ENCODE assay signal across 8 mouse cellular contexts in genomic region chr19:6334673-6335457, GRCm38 (mm10). TPM values are rescaled to one million over a fixed set of nuclear protein-coding genes. Genes with fewer than 3 reads are reported as not detected.
A peak's percentile ranks its signal among the peaks of the same experiment; 100 is the strongest.
DNase-seq lines count a peak whose midpoint lies in the region; ATAC-seq and TF ChIP-seq lines count a peak whose summit lies in the region.

Men1 (plus strand) TSS chr19:6334979.

- WGBS in forebrain, embryonic 13.5 days = under 1% methylated on average over 39 of the region's 43 CpGs
- under 1% methylated on average over 43 of the region's 43 CpGs for WGBS in large intestine, adult 2 months
- WGBS in liver, postnatal 0 days (ENCODE audit: insufficient replicate concordance) = under 1% methylated on average over 36 of the region's 43 CpGs
- under 1% methylated on average over 43 of the region's 43 CpGs for WGBS in neural tube, embryonic 14.5 days

- ATAC-seq in cerebellum, adult (ENCODE audit: insufficient number of reproducible peaks, low FRiP score, low TSS enrichment) = peak; percentile 86
- peak; percentile 95 for ATAC-seq in forebrain, embryonic 13.5 days
- peak; percentile 90 for ATAC-seq in liver, postnatal 0 days
- peak; percentile 94 for ATAC-seq in neural tube, embryonic 14.5 days (ENCODE audit: low read depth)

- 0 out of 2 replicates have a peak, but pooled peaks cover 13% of the 10 kb centered on the region for H3K36me3 ChIP-seq in ES-Bruce4 (ENCODE audit: control insufficient read depth, insufficient read depth, low read length, poor library complexity, severe bottlenecking)
- peaks cover 33% of the 10 kb centered on the region for H3K36me3 ChIP-seq in forebrain, embryonic 13.5 days (ENCODE audit: poor library complexity, severe bottlenecking)
- peaks cover 29% of the 10 kb centered on the region for H3K36me3 ChIP-seq in liver, postnatal 0 days (replicated peaks; ENCODE audit: insufficient read depth, low read length)
- peaks cover 23% of the 10 kb centered on the region for H3K36me3 ChIP-seq in neural tube, embryonic 14.5 days (ENCODE audit: control insufficient read depth, insufficient read depth, low read length)

- no peak for TF ChIP-seq CTCF in ES-Bruce4 (IDR thresholded peaks at IDR 0.05; ENCODE audit: low read depth, low read length)
- peak; percentile 55 for TF ChIP-seq CTCF in liver, postnatal 0 days (IDR thresholded peaks at IDR 0.05; ENCODE audit: low read depth)

- peak within 1 kb of the TSS; percentile 83 for H3K27ac ChIP-seq in ES-Bruce4 (ENCODE audit: insufficient read depth, low read length)
- H3K27ac ChIP-seq in forebrain, embryonic 13.5 days = peak within 1 kb of the TSS; percentile 61
- H3K27ac ChIP-seq in liver, postnatal 0 days (ENCODE audit: low read depth) = peak within 1 kb of the TSS; percentile 78
- H3K27ac ChIP-seq in neural tube, embryonic 14.5 days (ENCODE audit: low read depth, low read length) = peak within 1 kb of the TSS; percentile 60

- H3K4me1 ChIP-seq in ES-Bruce4 (ENCODE audit: control insufficient read depth, insufficient read depth, low read length) = peaks cover 5% of the 10 kb centered on the region
- peaks cover 35% of the 10 kb centered on the region for H3K4me1 ChIP-seq in forebrain, embryonic 13.5 days
- H3K4me1 ChIP-seq in liver, postnatal 0 days (ENCODE audit: insufficient read depth) = peaks cover 37% of the 10 kb centered on the region
- peaks cover 17% of the 10 kb centered on the region for H3K4me1 ChIP-seq in neural tube, embryonic 14.5 days (ENCODE audit: control insufficient read depth, insufficient read depth, low read length)

- H3K27me3 ChIP-seq in ES-Bruce4 (ENCODE audit: control insufficient read depth, insufficient read depth, low read length, poor library complexity, severe bottlenecking) = no peaks in the 10 kb centered on the region
- no peaks in the 10 kb centered on the region for H3K27me3 ChIP-seq in forebrain, embryonic 13.5 days
- H3K27me3 ChIP-seq in liver, postnatal 0 days (ENCODE audit: insufficient read depth, low read length) = no peaks in the 10 kb centered on the region
- H3K27me3 ChIP-seq in neural tube, embryonic 14.5 days (ENCODE audit: control insufficient read depth, insufficient read depth, low read length) = no peaks in the 10 kb centered on the region

- H3K4me2 ChIP-seq in forebrain, embryonic 13.5 days = peak within 1 kb of the TSS; percentile 95
- peak within 1 kb of the TSS; percentile 99 for H3K4me2 ChIP-seq in liver, postnatal 0 days (ENCODE audit: low read depth, low read length)
- peak within 1 kb of the TSS; percentile 94 for H3K4me2 ChIP-seq in neural tube, embryonic 14.5 days (ENCODE audit: low read depth, low read length)

- no peak for TF ChIP-seq EP300 in ES-Bruce4 (IDR thresholded peaks at IDR 0.05; ENCODE audit: insufficient read depth, low read depth, low read length)
- peak; percentile 56; the same call in 1 of the 2 replicates for TF ChIP-seq EP300 in liver, postnatal 0 days (IDR thresholded peaks at IDR 0.05; ENCODE audit: low read depth)

- peak within 1 kb of the TSS; percentile 76 for H3K4me3 ChIP-seq in ES-Bruce4 (ENCODE audit: low read depth, low read length)
- peak within 1 kb of the TSS; percentile 78 for H3K4me3 ChIP-seq in forebrain, embryonic 13.5 days
- peak within 1 kb of the TSS; percentile 80 for H3K4me3 ChIP-seq in liver, postnatal 0 days (ENCODE audit: low read depth, low read length)
- peak within 1 kb of the TSS; percentile 87 for H3K4me3 ChIP-seq in neural tube, embryonic 14.5 days (ENCODE audit: low read depth, low read length)

- TF ChIP-seq POLR2A in ES-Bruce4 (IDR thresholded peaks at IDR 0.05; ENCODE audit: insufficient read depth, low read length) = no peak

- peak; percentile 96 for DNase-seq in heart, postnatal 10 days
- peak; percentile 88 for DNase-seq in large intestine, adult 2 months (ENCODE audit: low read depth, low spot score)
- DNase-seq in liver, postnatal 0 days = peak; percentile 90
- DNase-seq in testis, postnatal 10 days (ENCODE audit: low spot score) = peak; percentile 94

- peak within 1 kb of the TSS; percentile 79 for H3K9ac ChIP-seq in ES-Bruce4 (ENCODE audit: low read depth, poor library complexity, severe bottlenecking)
- H3K9ac ChIP-seq in forebrain, embryonic 13.5 days = peak within 1 kb of the TSS; percentile 89
- H3K9ac ChIP-seq in liver, postnatal 0 days (replicated peaks) = peak within 1 kb of the TSS; percentile 77
- H3K9ac ChIP-seq in neural tube, embryonic 14.5 days (replicated peaks; ENCODE audit: low read depth, low read length) = peak within 1 kb of the TSS; percentile 82

- intact Hi-C loops in heart, postnatal 10 days (cut with DNase I) = loop anchor here (5.0 kb wide), 2 partner anchors 193 to 368 kb away; partner anchors contain the start of genes Arl2 and Batf2

- H3K9me3 ChIP-seq in ES-Bruce4 (replicated peaks; ENCODE audit: control insufficient read depth, insufficient read depth, low read length, poor library complexity, severe bottlenecking) = no peaks in the 10 kb centered on the region
- H3K9me3 ChIP-seq in forebrain, embryonic 13.5 days (replicated peaks) = no peaks in the 10 kb centered on the region
- no peaks in the 10 kb centered on the region for H3K9me3 ChIP-seq in liver, postnatal 0 days (ENCODE audit: low read length)
- no peaks in the 10 kb centered on the region for H3K9me3 ChIP-seq in neural tube, embryonic 14.5 days (ENCODE audit: control insufficient read depth, low read length)

RNA-seq across cellular contexts. Expression of gene Men1, which starts in this region (rescaled TPM):
- polyA plus RNA-seq in ES-Bruce4 (2011; ENCODE audit: insufficient read depth, insufficient read length, low read depth, missing spikeins) = 34.8 and 40.5 TPM in 2 replicates
- 83.8 and 92.4 TPM in 2 replicates for polyA plus RNA-seq in forebrain, embryonic 13.5 days (2015; fragmentation: Nextera tagmentation; extraction: Ambion mirVana)
- total RNA-seq in heart, postnatal 10 days (2021) = 10 to 100 TPM; 18.6 to 21.8 TPM
- 35.5 and 40.5 TPM in 2 replicates for polyA plus RNA-seq in large intestine, adult 2 months (2012; rRNA removed)
- polyA plus RNA-seq in liver, postnatal 0 days (2015; fragmentation: Nextera tagmentation; extraction: Ambion mirVana) = 10.0 and 11.1 TPM in 2 replicates
- 36.8 and 43.9 TPM in 2 replicates for polyA plus RNA-seq in neural tube, embryonic 14.5 days (2014; fragmentation: Nextera tagmentation; extraction: Ambion mirVana)

Comparison
In these comparisons a context has a peak if more than half of its experiments do, and no peak if none do; other contexts are left out.
1. Peak in every context shown above with its lines: DNase-seq, ATAC-seq, H3K4me3 ChIP-seq and H3K27ac ChIP-seq.